Mouse (Mus musculus): Measurements from ENCODE around the gene Vmn1r202.
"Not testable (repeated sequence)": the region's sequence is repeated elsewhere in the genome, so short reads cannot be mapped to it uniquely, and the experiment has no call there.

Vmn1r202 gene

DNA sequence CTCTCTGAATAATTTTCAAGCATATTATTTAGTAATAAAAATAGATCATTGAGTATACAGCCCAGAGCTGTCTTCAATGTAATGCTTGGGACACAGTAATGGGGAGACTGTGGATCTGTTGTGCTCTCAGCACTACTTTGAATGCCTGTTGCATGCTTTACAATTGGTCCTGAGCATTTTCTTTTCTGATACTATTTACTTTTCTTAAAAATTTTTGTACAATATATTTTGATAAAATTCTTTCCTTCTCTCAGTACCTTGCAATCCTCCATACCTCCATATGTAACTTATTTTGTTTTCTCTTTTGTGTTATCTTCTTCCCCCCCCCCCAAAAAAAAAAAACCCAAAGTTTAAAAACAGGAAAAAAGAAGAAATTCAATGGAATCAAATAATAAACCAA is at the start of gene Vmn1r202:
Gene Vmn1r202 (minus strand): TSS at position 101 of the 400 bp plus-strand sequence.
- DNase-seq (ENCODE audit: low read depth), result no peak

DNA sequence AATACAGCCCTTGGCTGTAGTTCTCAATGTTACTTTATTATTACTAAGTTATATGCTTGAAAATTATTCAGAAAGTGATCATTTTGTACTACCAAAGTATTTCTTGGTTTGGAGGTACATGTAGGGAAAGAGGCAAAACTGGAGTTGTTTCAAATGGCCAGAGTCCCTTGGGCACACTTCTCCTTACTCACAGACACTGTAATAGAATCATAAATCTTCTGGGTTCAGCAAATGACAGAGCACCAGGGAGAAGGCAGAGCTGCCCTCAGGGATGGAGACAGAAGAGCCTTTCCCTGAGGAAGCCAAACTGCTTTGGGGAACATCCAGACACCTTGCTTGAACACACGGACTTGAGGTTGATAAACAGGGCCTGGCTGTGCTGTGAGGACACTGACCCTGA is 47.7 kb upstream of the Vmn1r202 start, which contains the start of gene Vmn1r204:
Gene Vmn1r204 (plus strand): TSS at position 301 of the 400 bp plus-strand sequence.
- not testable (repeated sequence) for DNase-seq (ENCODE audit: low read depth)

DNA sequence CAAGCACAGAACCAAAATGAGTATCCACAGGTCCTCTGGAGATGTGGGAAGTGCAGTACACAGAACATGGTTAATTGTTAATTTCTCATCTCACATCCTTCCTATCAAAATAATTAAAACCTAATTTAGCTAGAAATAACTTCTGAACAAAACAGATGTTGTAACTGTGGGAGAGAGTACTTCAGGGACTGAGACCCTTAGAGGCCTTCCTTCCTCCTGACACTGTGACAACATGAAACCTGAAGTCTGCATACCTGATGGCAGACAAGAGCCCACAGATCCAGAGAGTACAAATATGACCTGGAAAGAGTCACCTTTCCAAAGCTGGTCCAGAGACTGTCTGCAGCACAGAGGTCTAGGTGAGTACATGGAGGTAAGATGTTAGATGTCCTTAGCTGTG is 12.6 kb upstream of the Vmn1r202 start, which contains the start of gene Vmn1r203:
Gene Vmn1r203 (plus strand): TSS at position 301 of the 400 bp plus-strand sequence.
- no peak for DNase-seq (ENCODE audit: low read depth)

DNA sequence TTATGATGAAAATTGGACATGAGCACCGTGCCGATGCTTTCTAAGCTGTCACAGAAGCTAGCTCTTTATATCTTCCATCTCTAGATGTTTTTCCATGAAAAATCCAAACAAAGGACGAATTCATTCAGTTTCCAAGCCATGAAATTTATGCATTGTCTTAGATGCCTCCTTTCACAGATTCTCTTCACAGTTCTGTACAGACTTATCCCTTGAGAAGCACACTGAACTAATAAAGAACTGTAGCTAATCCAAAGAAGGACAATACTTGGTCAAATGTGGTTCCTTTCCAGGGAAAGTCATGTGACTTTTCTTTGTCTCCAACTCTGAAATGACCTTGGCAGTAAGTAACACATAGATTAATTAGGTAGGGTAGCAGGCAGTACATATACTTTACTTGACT is 2.8 kb downstream of the Vmn1r202 start:
- no peak for DNase-seq (ENCODE audit: low read depth)

DNA sequence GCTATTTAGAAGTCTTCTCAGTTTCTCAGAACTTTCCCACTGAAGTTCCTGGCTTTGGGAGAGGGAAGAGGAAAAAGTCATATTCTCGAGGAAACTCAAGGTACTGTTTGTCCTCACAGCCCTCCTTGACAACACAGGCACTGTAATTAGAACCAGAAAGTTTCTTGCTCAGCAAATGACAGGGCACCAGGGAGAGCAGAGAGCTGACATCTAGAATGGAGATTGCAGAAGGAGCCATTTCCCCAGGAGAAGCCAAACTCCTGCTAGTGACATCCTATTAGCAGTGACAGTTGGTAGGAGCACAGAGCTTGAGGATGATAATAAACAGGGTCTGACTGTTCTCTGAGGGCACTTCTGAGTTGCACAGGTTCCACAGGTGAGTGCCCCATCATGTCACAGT is 33.6 kb downstream of the Vmn1r202 start, which contains the start of gene Vmn1r201:
Gene Vmn1r201 (plus strand): TSS at position 301 of the 400 bp plus-strand sequence.
- no peak for DNase-seq (ENCODE audit: low read depth)

DNA sequence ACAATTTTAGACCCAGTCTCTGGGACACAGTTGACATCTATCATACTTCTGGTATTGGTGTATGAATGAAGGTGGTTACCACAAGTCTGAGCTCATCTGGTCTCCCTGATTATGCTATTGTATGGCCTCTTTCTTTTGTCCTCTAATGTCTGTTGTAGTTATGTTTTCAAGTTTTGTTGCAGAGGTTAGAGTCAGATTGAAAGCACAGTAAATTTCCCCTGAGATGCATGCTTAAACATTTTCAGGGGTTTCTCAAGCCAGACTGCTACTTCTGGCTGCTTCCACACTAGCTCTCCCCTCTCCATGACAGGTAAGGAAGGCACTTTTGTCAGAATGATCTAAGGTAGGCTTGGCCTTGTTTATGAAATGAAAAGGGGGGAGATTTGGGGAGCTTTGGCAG is 50.0 kb downstream of the Vmn1r202 start:
- no peak for DNase-seq (ENCODE audit: low read depth)

Data from naive thymus-derived CD4-positive, alpha-beta T cell, adult 2 months (primary cell).